Mouse (Mus musculus): ENCODE data around the gene Rufy4. TPM values are rescaled to one million over a fixed set of nuclear protein-coding genes. Genes with fewer than 3 reads are reported as not detected.

Rufy4 gene
- polyA plus RNA-seq, 1 experiment from 2014 or later: 0.42 TPM

DNA sequence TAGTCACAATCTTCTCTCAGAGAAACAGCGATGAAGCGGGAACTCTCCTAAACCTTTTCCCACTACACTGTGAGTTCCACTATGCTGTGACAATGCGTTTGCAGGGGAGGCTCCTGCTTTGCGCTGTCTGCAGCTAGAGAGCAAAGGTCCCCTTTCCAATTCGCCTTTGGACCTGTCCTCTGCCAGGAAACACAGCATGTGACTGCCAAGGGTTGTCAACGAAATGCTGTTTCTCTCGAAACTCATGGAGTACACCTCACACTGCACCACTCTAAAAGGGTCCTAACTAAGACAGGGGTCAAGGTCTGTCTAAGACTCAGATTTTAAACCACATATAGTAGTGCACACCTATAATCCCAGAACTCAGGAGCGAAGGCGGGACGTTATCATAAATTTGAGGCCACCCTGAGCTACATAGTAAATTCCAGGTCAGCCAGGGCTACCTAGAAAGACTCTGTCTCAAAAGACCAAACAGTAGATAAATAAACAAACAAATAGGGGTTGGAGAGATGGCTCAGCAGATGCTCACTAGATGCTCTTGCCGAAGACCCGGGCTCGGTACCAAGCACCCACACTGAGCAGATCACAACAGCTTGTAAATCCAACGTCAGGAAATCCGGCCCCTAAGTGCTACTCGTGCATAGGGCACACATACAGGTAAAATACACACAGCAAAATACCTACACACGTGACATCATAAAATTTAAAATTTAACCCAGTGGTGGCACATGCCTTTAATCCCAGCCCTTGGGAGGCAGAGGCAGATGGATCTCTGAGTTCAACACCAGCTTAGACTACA, 71.5 kb downstream of the Rufy4 start:
- Histone ChIP-seq H3K4me2 (replicated peaks) (no peak overlapping the region), H3K27ac (no peak overlapping the region), H3K4me1 (replicated peaks) (no peaks in the 10 kb centered on the region), H3K4me3 (replicated peaks) (no peak overlapping the region), H3K27me3 (peaks cover 34% of the 10 kb centered on the region), H3K9ac (replicated peaks) (no peak overlapping the region), H3K9me3 (no peaks in the 10 kb centered on the region), H3K36me3 (no peaks in the 10 kb centered on the region)
- 84% methylated on average over 17 of the region's 17 CpGs for WGBS
- ATAC-seq: no peak

Other genes with a start within 250 kb of the Rufy4 start
- gene Tns1, start 1.1 kb upstream of the Rufy4 start, polyA plus RNA-seq (2015; fragmentation: Nextera tagmentation; extraction: Ambion mirVana): 9.6 and 13.2 TPM in 2 replicates
- 0.09 TPM in 2 replicates for gene Cxcr2, start 28.4 kb downstream of the Rufy4 start, polyA plus RNA-seq (2015; fragmentation: Nextera tagmentation; extraction: Ambion mirVana)
- gene Cxcr1, start 69.1 kb downstream of the Rufy4 start, polyA plus RNA-seq (2015; fragmentation: Nextera tagmentation; extraction: Ambion mirVana): not detected in 2 replicates
- 384 and 393 TPM in 2 replicates for gene Arpc2, start 110.5 kb downstream of the Rufy4 start, polyA plus RNA-seq (2015; fragmentation: Nextera tagmentation; extraction: Ambion mirVana)
- gene Gpbar1, start 153.0 kb downstream of the Rufy4 start, polyA plus RNA-seq (2015; fragmentation: Nextera tagmentation; extraction: Ambion mirVana): 0.24 and 0.31 TPM in 2 replicates
- gene Aamp, start 159.2 kb downstream of the Rufy4 start, polyA plus RNA-seq (2015; fragmentation: Nextera tagmentation; extraction: Ambion mirVana): 198 and 203 TPM in 2 replicates
- 81.5 and 92.2 TPM in 2 replicates for gene Pnkd, start 159.4 kb downstream of the Rufy4 start, polyA plus RNA-seq (2015; fragmentation: Nextera tagmentation; extraction: Ambion mirVana)
- 6.3 and 7.1 TPM in 2 replicates for gene Tmbim1, start 180.1 kb downstream of the Rufy4 start, polyA plus RNA-seq (2015; fragmentation: Nextera tagmentation; extraction: Ambion mirVana)
- 0.41 and 0.62 TPM in 2 replicates for gene Catip, start 236.6 kb downstream of the Rufy4 start, polyA plus RNA-seq (2015; fragmentation: Nextera tagmentation; extraction: Ambion mirVana)
- gene Slc11a1, start 249.7 kb downstream of the Rufy4 start, polyA plus RNA-seq (2015; fragmentation: Nextera tagmentation; extraction: Ambion mirVana): 0.94 and 2.9 TPM in 2 replicates

All from midbrain, embryonic 13.5 days (tissue).